ENCODE assay signal across 13 mouse cellular contexts in the genomic region with DNA sequence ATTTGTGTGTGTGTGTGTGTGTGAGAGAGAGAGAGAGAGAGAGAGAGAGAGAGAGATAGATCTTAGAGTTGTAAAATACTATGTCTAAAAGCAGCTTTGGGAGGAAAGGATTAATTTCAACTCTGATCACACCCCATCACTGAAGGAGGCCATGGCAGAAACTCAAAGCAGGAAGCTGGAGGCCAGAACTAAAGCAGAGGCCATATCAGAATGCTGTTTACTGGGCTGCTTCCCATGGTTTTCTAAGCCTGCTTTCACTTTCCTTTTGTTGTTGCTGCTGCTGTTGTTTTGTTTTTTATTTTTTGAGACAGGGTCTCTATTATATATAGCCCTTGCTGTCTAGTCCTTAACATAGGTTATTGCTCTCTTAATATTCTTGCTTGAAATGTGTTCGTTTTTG.
"Had no signal": no experiment of that assay in that cellular context is flagged by ENCODE, and none has a peak within 500 bp of the region (broad histone marks: within the 10 kb centered on the region; RNA-seq: fewer than 3 reads in every experiment).

No protein-coding gene starts in this region.

- H3K27ac ChIP-seq: kidney, postnatal 0 days; limb, embryonic 15.5 days; liver, embryonic 12.5 days; macrophage; neural tube, embryonic 13.5 days had no signal

- H3K4me1 ChIP-seq: limb, embryonic 15.5 days; liver, embryonic 12.5 days; neural tube, embryonic 13.5 days had no signal

- DNase-seq: kidney, postnatal 36 days; layer of hippocampus, adult 9-11 months; layer of hippocampus, postnatal 36 days; lung, embryonic 14.5 days; lung, postnatal 10 days; midbrain, embryonic 14.5 days; right cerebral cortex, postnatal 14 days; thymus, postnatal 4 days had no signal

- H3K4me2 ChIP-seq: limb, embryonic 15.5 days; liver, embryonic 12.5 days; lung, embryonic 14.5 days; neural tube, embryonic 13.5 days had no signal

- H3K9me3 ChIP-seq: limb, embryonic 15.5 days; liver, embryonic 12.5 days; neural tube, embryonic 13.5 days had no signal

- ATAC-seq: liver, embryonic 12.5 days had no signal

- H3K4me3 ChIP-seq: limb, embryonic 15.5 days; liver, embryonic 12.5 days; neural tube, embryonic 13.5 days had no signal

- H3K9ac ChIP-seq: limb, embryonic 15.5 days; liver, embryonic 12.5 days; lung, embryonic 14.5 days; neural tube, embryonic 13.5 days had no signal

- H3K27me3 ChIP-seq: limb, embryonic 15.5 days; liver, embryonic 12.5 days; neural tube, embryonic 13.5 days had no signal
